ENCODE assay signal across 17 mouse cellular contexts in the genomic region with DNA sequence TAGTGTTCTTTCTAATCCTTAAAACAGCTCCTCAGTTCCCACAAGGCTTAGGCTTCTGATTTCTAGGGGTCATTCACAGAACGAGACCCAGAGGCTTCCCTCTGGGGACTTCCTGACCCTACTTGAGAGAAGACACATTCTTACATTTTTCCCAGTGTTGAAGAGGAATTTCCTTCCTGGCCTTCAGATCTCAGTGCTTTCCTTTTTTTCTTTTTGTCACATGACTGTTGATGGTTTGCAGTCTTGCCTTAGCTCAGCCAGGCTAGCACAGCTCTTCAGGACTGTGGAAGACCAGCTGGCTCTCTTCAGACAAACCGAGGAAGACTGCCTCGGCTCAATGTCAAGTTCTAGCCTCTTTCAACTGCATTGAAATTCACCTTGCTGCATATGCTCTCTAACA. TPM values are rescaled to one million over a fixed set of nuclear protein-coding genes. Genes with fewer than 3 reads are reported as not detected.
DNase-seq lines count a peak whose midpoint lies in the region; ATAC-seq and TF ChIP-seq lines count a peak whose summit lies in the region.
"Had no signal": no experiment of that assay in that cellular context is flagged by ENCODE, and none has a peak within 500 bp of the region (broad histone marks: within the 10 kb centered on the region; RNA-seq: fewer than 3 reads in every experiment).

No protein-coding gene starts in this region.

- no peak overlapping the region for H3K9ac ChIP-seq in intestine, embryonic 14.5 days (ENCODE audit: low read length)
- no peak overlapping the region for H3K9ac ChIP-seq in intestine, postnatal 0 days (ENCODE audit: low read depth, low read length)
- H3K9ac ChIP-seq in heart, embryonic 11.5 days (ENCODE audit: low read depth, low read length): no peak overlapping the region
- no peak overlapping the region for H3K9ac ChIP-seq in hindbrain, embryonic 11.5 days (ENCODE audit: low read depth, low read length)
- H3K9ac ChIP-seq: embryonic facial prominence, embryonic 13.5 days; forebrain, embryonic 13.5 days had no signal

- H3K27ac ChIP-seq in intestine, embryonic 14.5 days (ENCODE audit: low read depth): peak overlapping the region; percentile 64; the same call in 1 of the 2 replicates
- H3K27ac ChIP-seq in intestine, postnatal 0 days (ENCODE audit: low read depth, low read length): no peak overlapping the region
- 0 out of 2 replicates have a peak overlapping the region, but pooled peaks have one; percentile 7 for H3K27ac ChIP-seq in heart, embryonic 11.5 days (ENCODE audit: low read depth, low read length)
- H3K27ac ChIP-seq in kidney, adult 2 months (ENCODE audit: insufficient read depth, low read depth, low read length): no peak overlapping the region
- no peak overlapping the region for H3K27ac ChIP-seq in hindbrain, embryonic 11.5 days (ENCODE audit: low read depth, low read length)
- H3K27ac ChIP-seq: embryonic facial prominence, embryonic 13.5 days; forebrain, embryonic 13.5 days; left cerebral cortex, adult 2 months had no signal

- H3K9me3 ChIP-seq in intestine, embryonic 14.5 days (ENCODE audit: control insufficient read depth, low read length): peaks cover 12% of the 10 kb centered on the region
- H3K9me3 ChIP-seq in intestine, postnatal 0 days (ENCODE audit: control insufficient read depth): no peaks in the 10 kb centered on the region
- 0 out of 2 replicates have a peak, but pooled peaks cover 3% of the 10 kb centered on the region for H3K9me3 ChIP-seq in heart, embryonic 11.5 days (replicated peaks; ENCODE audit: control insufficient read depth, low read length)
- no peaks in the 10 kb centered on the region for H3K9me3 ChIP-seq in hindbrain, embryonic 11.5 days (ENCODE audit: control insufficient read depth, low read length)
- H3K9me3 ChIP-seq: embryonic facial prominence, embryonic 13.5 days; G1E had no signal

- TF ChIP-seq POLR2A in kidney, adult 2 months (IDR thresholded peaks at IDR 0.05; ENCODE audit: low read depth, low read length): no peak

- no peak overlapping the region for H3K4me3 ChIP-seq in intestine, embryonic 14.5 days (ENCODE audit: low read depth, low read length)
- no peak overlapping the region for H3K4me3 ChIP-seq in intestine, postnatal 0 days (ENCODE audit: low read depth, low read length)
- no peak overlapping the region for H3K4me3 ChIP-seq in heart, embryonic 11.5 days (ENCODE audit: low read depth, low read length)
- no peak overlapping the region for H3K4me3 ChIP-seq in kidney, adult 2 months (ENCODE audit: insufficient read depth, low read depth, low read length)
- no peak overlapping the region for H3K4me3 ChIP-seq in hindbrain, embryonic 11.5 days (ENCODE audit: low read depth, low read length)
- H3K4me3 ChIP-seq: embryonic facial prominence, embryonic 13.5 days; forebrain, embryonic 13.5 days; left cerebral cortex, adult 2 months had no signal

- DNase-seq in intestine, embryonic 14.5 days (ENCODE audit: low spot score): peak; percentile 65
- DNase-seq in kidney, adult 2 months: peak; percentile 54
- DNase-seq in lung, postnatal 25 days (ENCODE audit: low spot score): peak; percentile 14
- no peak for DNase-seq in adrenal gland, postnatal 14 days
- no peak for DNase-seq in hindbrain, embryonic 11.5 days (ENCODE audit: low spot score)
- DNase-seq in T-cell, adult 2 months (ENCODE audit: low spot score): no peak
- DNase-seq: cerebellum, adult 9-10 months; liver; thymus, postnatal 4 days had no signal

- no peaks in the 10 kb centered on the region for H3K36me3 ChIP-seq in intestine, embryonic 14.5 days (ENCODE audit: control insufficient read depth, insufficient read depth, low read length)
- H3K36me3 ChIP-seq in intestine, postnatal 0 days (ENCODE audit: control insufficient read depth, insufficient read depth): no peaks in the 10 kb centered on the region
- no peaks in the 10 kb centered on the region for H3K36me3 ChIP-seq in heart, embryonic 11.5 days (ENCODE audit: control insufficient read depth, insufficient read depth, low read length)
- H3K36me3 ChIP-seq in kidney, adult 2 months (ENCODE audit: control insufficient read depth, insufficient read depth, low read length): no peaks in the 10 kb centered on the region
- no peaks in the 10 kb centered on the region for H3K36me3 ChIP-seq in hindbrain, embryonic 11.5 days (ENCODE audit: control insufficient read depth, insufficient read depth, low read length)
- H3K36me3 ChIP-seq: embryonic facial prominence, embryonic 13.5 days; G1E had no signal

- TF ChIP-seq CTCF in intestine, postnatal 0 days (IDR thresholded peaks at IDR 0.05; ENCODE audit: low read depth): no peak
- TF ChIP-seq CTCF in kidney, adult 2 months (conservative IDR thresholded peaks at IDR 0.05; ENCODE audit: insufficient read depth, insufficient read length, low read depth, low read length): no peak

- 19% methylated on average over 3 of the region's 3 CpGs for WGBS in intestine, embryonic 14.5 days
- 48% methylated on average over 3 of the region's 3 CpGs for WGBS in intestine, postnatal 0 days
- 43% methylated on average over 3 of the region's 3 CpGs for WGBS in heart, embryonic 11.5 days (ENCODE audit: insufficient replicate concordance)
- WGBS in kidney, adult 2 months: 56% methylated on average over 3 of the region's 3 CpGs
- WGBS in hindbrain, embryonic 11.5 days: 83% methylated on average over 3 of the region's 3 CpGs

- H3K4me2 ChIP-seq in intestine, embryonic 14.5 days (ENCODE audit: low read length): no peak overlapping the region
- no peak overlapping the region for H3K4me2 ChIP-seq in intestine, postnatal 0 days (replicated peaks; ENCODE audit: low read depth)
- no peak overlapping the region for H3K4me2 ChIP-seq in heart, embryonic 11.5 days
- no peak overlapping the region for H3K4me2 ChIP-seq in hindbrain, embryonic 11.5 days (replicated peaks; ENCODE audit: low read depth, low read length)
- H3K4me2 ChIP-seq: embryonic facial prominence, embryonic 13.5 days; forebrain, embryonic 13.5 days had no signal

- H3K27me3 ChIP-seq in intestine, embryonic 14.5 days (replicated peaks; ENCODE audit: control insufficient read depth, insufficient read depth, low read length): no peaks in the 10 kb centered on the region
- no peaks in the 10 kb centered on the region for H3K27me3 ChIP-seq in intestine, postnatal 0 days (replicated peaks; ENCODE audit: control insufficient read depth, insufficient read depth, low read length)
- H3K27me3 ChIP-seq in heart, embryonic 11.5 days (ENCODE audit: control insufficient read depth, insufficient read depth, low read length): no peaks in the 10 kb centered on the region
- H3K27me3 ChIP-seq in kidney, adult 2 months (replicated peaks; ENCODE audit: control insufficient read depth, insufficient read depth, low read length): no peaks in the 10 kb centered on the region
- no peaks in the 10 kb centered on the region for H3K27me3 ChIP-seq in hindbrain, embryonic 11.5 days (ENCODE audit: control insufficient read depth, insufficient read depth, low read length)
- H3K27me3 ChIP-seq: embryonic facial prominence, embryonic 13.5 days; forebrain, embryonic 13.5 days had no signal

- peaks cover 14% of the 10 kb centered on the region for H3K4me1 ChIP-seq in intestine, embryonic 14.5 days (replicated peaks; ENCODE audit: control insufficient read depth, insufficient read depth, low read length)
- H3K4me1 ChIP-seq in intestine, postnatal 0 days (replicated peaks; ENCODE audit: control insufficient read depth, insufficient read depth, low read length): no peaks in the 10 kb centered on the region
- no peaks in the 10 kb centered on the region for H3K4me1 ChIP-seq in heart, embryonic 11.5 days (ENCODE audit: control insufficient read depth, insufficient read depth, low read length)
- H3K4me1 ChIP-seq in kidney, adult 2 months (ENCODE audit: control insufficient read depth, insufficient read depth, low read length): no peaks in the 10 kb centered on the region
- no peaks in the 10 kb centered on the region for H3K4me1 ChIP-seq in hindbrain, embryonic 11.5 days (replicated peaks; ENCODE audit: control insufficient read depth, insufficient read depth, low read length)
- H3K4me1 ChIP-seq: embryonic facial prominence, embryonic 13.5 days had no signal

- peak; percentile 80 for ATAC-seq in intestine, embryonic 14.5 days (replicated peaks; ENCODE audit: low FRiP score, low TSS enrichment, low read depth)
- ATAC-seq in intestine, postnatal 0 days: no peak
- ATAC-seq in heart, embryonic 11.5 days (replicated peaks; ENCODE audit: insufficient number of reproducible peaks, low FRiP score, low TSS enrichment): no peak; the same call in 1 of the 2 replicates
- no peak for ATAC-seq in hindbrain, embryonic 11.5 days (ENCODE audit: low FRiP score)
- ATAC-seq: forebrain, embryonic 13.5 days had no signal

RNA-seq across cellular contexts. Expression of gene Cdc7, which starts 7.7 kb away (rescaled TPM):
- polyA plus RNA-seq in intestine, embryonic 14.5 days (2014; fragmentation: Nextera tagmentation; extraction: Ambion mirVana): 49.8 and 59.8 TPM in 2 replicates
- polyA plus RNA-seq in intestine, postnatal 0 days (2015; fragmentation: Nextera tagmentation; extraction: Ambion mirVana): 5.1 and 5.5 TPM in 2 replicates
- polyA plus RNA-seq in heart, embryonic 11.5 days (2014; fragmentation: Nextera tagmentation; extraction: Ambion mirVana): 36.1 and 42.8 TPM in 2 replicates
- 1.2 and 1.3 TPM in 2 replicates for polyA plus RNA-seq in kidney, adult 2 months (2012; rRNA removed)
- total RNA-seq in adrenal gland, postnatal 14 days (2021): 6.7 and 7.0 TPM in 2 replicates
- 53.0 and 53.8 TPM in 2 replicates for polyA plus RNA-seq in hindbrain, embryonic 11.5 days (2014; fragmentation: Nextera tagmentation; extraction: Ambion mirVana)

RNA-seq across cellular contexts. Expression of gene Hfm1, which starts 30.3 kb away (rescaled TPM):
- 1.4 and 1.5 TPM in 2 replicates for polyA plus RNA-seq in intestine, embryonic 14.5 days (2014; fragmentation: Nextera tagmentation; extraction: Ambion mirVana)
- 0.16 and 0.27 TPM in 2 replicates for polyA plus RNA-seq in intestine, postnatal 0 days (2015; fragmentation: Nextera tagmentation; extraction: Ambion mirVana)
- polyA plus RNA-seq in heart, embryonic 11.5 days (2014; fragmentation: Nextera tagmentation; extraction: Ambion mirVana): 1.2 and 1.6 TPM in 2 replicates
- polyA plus RNA-seq in kidney, adult 2 months (2012; rRNA removed): not detected in 2 replicates
- not detected in 2 replicates for total RNA-seq in adrenal gland, postnatal 14 days (2021)
- polyA plus RNA-seq in hindbrain, embryonic 11.5 days (2014; fragmentation: Nextera tagmentation; extraction: Ambion mirVana): 5.5 and 6.2 TPM in 2 replicates
- total RNA-seq: G1E; heart, postnatal 36 days had no signal
- polyA plus RNA-seq: C2C12, G1E had no signal

Comparison
In these comparisons a context has a peak if more than half of its experiments do, and no peak if none do; other contexts are left out.
1. H3K27ac ChIP-seq: peak in intestine, embryonic 14.5 days (single experiment) and heart, embryonic 11.5 days (single experiment); none in intestine, postnatal 0 days (single experiment), kidney, adult 2 months (single experiment) and hindbrain, embryonic 11.5 days (single experiment).
2. DNase-seq: peak in intestine, embryonic 14.5 days (single experiment), kidney, adult 2 months (single experiment) and lung, postnatal 25 days (single experiment); none in adrenal gland, postnatal 14 days (single experiment), hindbrain, embryonic 11.5 days (single experiment) and T-cell, adult 2 months (single experiment).